Mouse (Mus musculus) limb, embryonic 12.5 days (tissue): ENCODE results near the gene Tmem165. TPM values are rescaled to one million over a fixed set of nuclear protein-coding genes. Genes with fewer than 3 reads are reported as not detected.

Experiments
- ATAC-seq: fragments of 200-750 bp; cut with Nextera tagmentation; 2 replicates; pipeline ENCODE4 v1.8.0; 2017; ENCODE audit warnings: low read depth, moderate TSS enrichment; ENCODE audit not compliant: insufficient number of reproducible peaks, insufficient read depth, low FRiP score, low TSS enrichment
- H3K27ac ChIP-seq: fragments of 300-500 bp; sonication (generic); 2 replicates; pipeline ENCODE4 v1.5.1; 2016; ENCODE audit warnings: mild to moderate bottlenecking, moderate library complexity
- H3K27me3 ChIP-seq: fragments of 300-500 bp; sonication (generic); 2 replicates; pipeline ENCODE4 v1.6.1; 2016; ENCODE audit warnings: mild to moderate bottlenecking, moderate library complexity
- H3K36me3 ChIP-seq: fragments of 300-500 bp; sonication (generic); 2 replicates; pipeline ENCODE4 v1.6.1; 2016; ENCODE audit warnings: mild to moderate bottlenecking, moderate library complexity
- H3K4me1 ChIP-seq: fragments of 300-500 bp; sonication (generic); replicated peaks from 2 replicates; pipeline ENCODE4 v1.6.1; 2016
- H3K4me2 ChIP-seq: fragments of 300-500 bp; sonication (generic); 2 replicates; pipeline ENCODE4 v1.6.1; 2016; ENCODE audit warnings: mild to moderate bottlenecking, moderate library complexity
- H3K4me3 ChIP-seq: fragments of 300-500 bp; sonication (generic); replicated peaks from 2 replicates; pipeline ENCODE4 v1.5.1; 2016; ENCODE audit warnings: mild to moderate bottlenecking
- H3K9ac ChIP-seq: fragments of 300-500 bp; sonication (generic); replicated peaks from 2 replicates; pipeline ENCODE4 v1.6.1; 2016; ENCODE audit warnings: mild to moderate bottlenecking, moderate library complexity
- H3K9me3 ChIP-seq: fragments of 300-500 bp; sonication (generic); 2 replicates; pipeline ENCODE4 v1.6.1; 2016; ENCODE audit warnings: mild to moderate bottlenecking, moderate library complexity
- WGBS: fragments of 180-500 bp; shearing (Covaris S2); methylation state at CpG from one replicate; pipeline ENCODE4 v1.1.7; 2016; 5-methylcytosine and 5-hydroxymethylcytosine counted together
- polyA plus RNA-seq: library from polyadenylated mRNA; unstranded; fragments of >200 nt; fragmentation: Nextera tagmentation; extraction: Ambion mirVana; gene quantifications from 2 replicates; pipeline ENCODE4 v1.2.1, GENCODE M21; 2016

The Tmem165 gene
- polyA plus RNA-seq, 1 experiment from 2014 or later, result 124 TPM

GRCm38 (mm10) chr5:76193075-76193474, 9.4 kb downstream of the Tmem165 start:
- no peaks in the 10 kb centered on the region for H3K27me3 ChIP-seq
- no peaks in the 10 kb centered on the region for H3K9me3 ChIP-seq
- H3K4me2 ChIP-seq, result no peak overlapping the region
- no peak overlapping the region for H3K9ac ChIP-seq
- H3K36me3 ChIP-seq, result peaks cover 45% of the 10 kb centered on the region
- no peak for ATAC-seq
- H3K27ac ChIP-seq, result no peak overlapping the region
- H3K4me3 ChIP-seq, result no peak overlapping the region
- no peaks in the 10 kb centered on the region; the same call in 1 of the 2 replicates for H3K4me1 ChIP-seq

DNA sequence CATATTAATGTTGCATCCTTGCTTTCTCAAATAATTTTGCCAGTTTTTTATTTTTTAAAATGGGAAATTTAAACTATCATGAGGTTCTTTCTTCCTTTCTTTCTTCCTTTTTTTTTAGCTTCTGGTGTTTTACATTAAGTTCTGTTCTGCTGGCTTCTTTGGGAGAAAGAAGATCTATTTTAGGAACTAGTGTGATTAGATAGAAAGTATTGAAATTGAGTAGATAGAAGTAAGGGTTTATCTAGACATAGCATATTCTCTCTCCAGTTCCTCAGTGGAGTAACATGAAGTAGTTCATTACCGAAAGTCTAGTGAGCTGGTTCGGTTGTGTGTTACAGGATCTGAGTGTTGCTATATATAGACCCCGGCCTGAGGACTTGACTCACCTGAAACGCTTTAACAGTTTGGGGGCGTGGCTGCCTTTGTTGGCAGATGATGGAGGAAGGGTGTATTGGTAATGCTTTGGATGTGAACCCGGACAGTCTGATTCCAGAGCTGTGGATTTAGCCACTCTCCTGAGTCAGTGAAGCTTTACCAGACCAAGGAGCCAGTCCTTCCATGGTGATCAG, 10.8 kb downstream of the Tmem165 start:
- peaks cover 47% of the 10 kb centered on the region for H3K36me3 ChIP-seq
- no peak overlapping the region for H3K4me3 ChIP-seq
- no peak for ATAC-seq
- H3K9me3 ChIP-seq, result no peaks in the 10 kb centered on the region
- H3K4me1 ChIP-seq, result no peaks in the 10 kb centered on the region; the same call in 1 of the 2 replicates
- H3K9ac ChIP-seq, result no peak overlapping the region
- H3K27ac ChIP-seq, result no peak overlapping the region
- H3K4me2 ChIP-seq, result no peak overlapping the region
- no peaks in the 10 kb centered on the region for H3K27me3 ChIP-seq
- WGBS, result 85% methylated on average over 6 of the region's 6 CpGs

DNA sequence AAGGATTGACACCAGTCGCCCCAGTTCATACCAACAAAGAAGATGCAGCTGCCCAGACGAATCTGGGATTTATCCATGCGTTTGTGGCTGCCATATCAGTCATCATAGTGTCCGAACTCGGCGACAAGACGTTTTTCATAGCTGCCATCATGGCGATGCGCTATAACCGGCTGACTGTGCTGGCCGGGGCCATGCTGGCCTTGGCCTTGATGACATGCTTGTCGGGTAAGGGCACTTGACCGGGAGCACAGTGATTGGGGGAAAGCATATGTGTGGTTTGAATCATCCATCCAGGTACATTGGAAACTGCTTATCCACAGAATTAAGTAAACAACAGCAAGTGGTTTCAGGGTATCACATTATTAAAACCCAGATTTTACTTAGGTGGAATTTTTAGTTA, 15.7 kb downstream of the Tmem165 start:
- no peak for ATAC-seq
- Histone ChIP-seq H3K4me3 (no peak overlapping the region), H3K4me2 (no peak overlapping the region), H3K9me3 (no peaks in the 10 kb centered on the region), H3K27ac (no peak overlapping the region), H3K27me3 (no peaks in the 10 kb centered on the region), H3K4me1 (no peaks in the 10 kb centered on the region), H3K36me3 (peaks cover 73% of the 10 kb centered on the region), H3K9ac (no peak overlapping the region)
- 96% methylated on average over 13 of the region's 13 CpGs for WGBS

DNA sequence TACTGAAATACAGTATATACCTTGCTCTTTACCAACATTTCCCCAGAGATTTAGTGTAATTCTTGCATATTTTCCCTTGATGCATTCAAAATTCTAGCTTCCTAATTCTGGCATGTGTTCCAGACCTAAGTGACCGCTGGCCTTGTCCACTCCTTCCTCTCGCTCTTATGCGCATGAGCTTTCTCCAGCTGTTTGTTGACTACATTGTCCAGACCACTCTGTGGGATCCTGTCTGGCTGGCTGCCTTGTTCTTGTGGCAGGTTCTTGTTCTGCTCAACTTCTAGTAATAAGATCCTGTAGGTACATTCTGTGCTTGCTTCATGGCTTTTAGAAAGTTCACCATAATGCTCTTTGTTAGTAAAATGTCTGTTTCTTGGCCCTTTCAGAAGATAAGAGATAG, 19.5 kb downstream of the Tmem165 start:
- Histone ChIP-seq H3K27ac (no peak overlapping the region), H3K4me3 (no peak overlapping the region), H3K9ac (no peak overlapping the region), H3K27me3 (no peaks in the 10 kb centered on the region), H3K4me2 (no peak overlapping the region), H3K4me1 (no peaks in the 10 kb centered on the region), H3K9me3 (no peaks in the 10 kb centered on the region), H3K36me3 (peaks cover 87% of the 10 kb centered on the region)
- 87% methylated on average over 3 of the region's 3 CpGs for WGBS
- no peak for ATAC-seq

GRCm38 (mm10) chr5:76205886-76206285, 22.2 kb downstream of the Tmem165 start:
- Histone ChIP-seq H3K4me2 (no peak overlapping the region), H3K9me3 (no peaks in the 10 kb centered on the region), H3K36me3 (peaks cover 84% of the 10 kb centered on the region), H3K4me3 (no peak overlapping the region), H3K9ac (no peak overlapping the region), H3K27me3 (no peaks in the 10 kb centered on the region), H3K4me1 (no peaks in the 10 kb centered on the region), H3K27ac (no peak overlapping the region)
- ATAC-seq, result no peak
- WGBS, result 88% methylated on average over 2 of the region's 2 CpGs

GRCm38 (mm10) chr5:76208066-76208465, 24.4 kb downstream of the Tmem165 start:
- H3K4me1 ChIP-seq, result no peaks in the 10 kb centered on the region
- no peak overlapping the region for H3K4me3 ChIP-seq
- H3K9me3 ChIP-seq, result no peaks in the 10 kb centered on the region
- H3K4me2 ChIP-seq, result no peak overlapping the region
- no peak overlapping the region for H3K27ac ChIP-seq
- H3K36me3 ChIP-seq, result peaks cover 80% of the 10 kb centered on the region
- no peak overlapping the region for H3K9ac ChIP-seq
- no peak for ATAC-seq
- H3K27me3 ChIP-seq, result no peaks in the 10 kb centered on the region
- 93% methylated on average over 5 of the region's 5 CpGs for WGBS

GRCm38 (mm10) chr5:76216691-76217090, 33.0 kb downstream of the Tmem165 start:
- Histone ChIP-seq H3K4me2 (no peak overlapping the region), H3K4me3 (no peak overlapping the region), H3K36me3 (peaks cover 30% of the 10 kb centered on the region), H3K27ac (no peak overlapping the region), H3K9me3 (no peaks in the 10 kb centered on the region), H3K9ac (no peak overlapping the region), H3K4me1 (no peaks in the 10 kb centered on the region), H3K27me3 (no peaks in the 10 kb centered on the region)
- 83% methylated on average over 6 of the region's 6 CpGs for WGBS
- no peak for ATAC-seq

GRCm38 (mm10) chr5:76231171-76231855, 47.6 kb downstream of the Tmem165 start:
- no peak overlapping the region for H3K27ac ChIP-seq
- no peak for ATAC-seq
- H3K36me3 ChIP-seq, result peaks cover 70% of the 10 kb centered on the region
- no peaks in the 10 kb centered on the region for H3K4me1 ChIP-seq
- no peak overlapping the region for H3K4me2 ChIP-seq
- no peaks in the 10 kb centered on the region for H3K27me3 ChIP-seq
- 88% methylated on average over 13 of the region's 13 CpGs for WGBS
- no peak overlapping the region for H3K9ac ChIP-seq
- H3K4me3 ChIP-seq, result no peak overlapping the region
- no peaks in the 10 kb centered on the region for H3K9me3 ChIP-seq

GRCm38 (mm10) chr5:76243274-76243673, 59.6 kb downstream of the Tmem165 start:
- 91% methylated on average over 3 of the region's 3 CpGs for WGBS
- no peak overlapping the region for H3K4me2 ChIP-seq
- no peak for ATAC-seq
- H3K4me3 ChIP-seq, result no peak overlapping the region
- no peaks in the 10 kb centered on the region for H3K27me3 ChIP-seq
- no peaks in the 10 kb centered on the region for H3K9me3 ChIP-seq
- H3K9ac ChIP-seq, result no peak overlapping the region
- no peak overlapping the region for H3K27ac ChIP-seq
- peaks cover 48% of the 10 kb centered on the region for H3K36me3 ChIP-seq
- H3K4me1 ChIP-seq, result no peaks in the 10 kb centered on the region

DNA sequence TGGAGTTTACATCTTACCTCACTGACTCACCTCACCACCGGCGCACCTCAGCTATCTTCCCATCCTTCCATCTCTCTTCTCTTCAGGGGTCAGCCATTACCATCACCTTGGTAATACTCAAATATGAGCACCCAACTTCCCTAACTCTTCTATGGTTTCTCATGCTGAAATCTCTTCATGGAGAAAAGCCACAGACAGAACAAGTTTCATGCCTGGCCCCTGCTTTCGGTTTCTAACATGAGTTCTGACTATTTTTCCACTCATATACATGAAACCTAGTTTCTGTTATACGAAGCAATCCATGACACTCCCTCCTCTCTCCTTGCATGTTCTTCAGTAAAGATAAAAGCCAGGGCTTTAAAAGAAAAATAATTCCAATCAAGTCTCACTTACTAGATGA, 60.2 kb downstream of the Tmem165 start:
- Histone ChIP-seq H3K4me3 (no peak overlapping the region), H3K9me3 (no peaks in the 10 kb centered on the region), H3K4me2 (no peak overlapping the region), H3K27me3 (no peaks in the 10 kb centered on the region), H3K27ac (no peak overlapping the region), H3K4me1 (no peaks in the 10 kb centered on the region), H3K9ac (no peak overlapping the region), H3K36me3 (peaks cover 44% of the 10 kb centered on the region)
- WGBS, result 97% methylated on average over 4 of the region's 4 CpGs
- no peak for ATAC-seq

- H3K9ac ChIP-seq, result no peak overlapping the region
- H3K4me2 ChIP-seq, result no peak overlapping the region
- peaks cover 39% of the 10 kb centered on the region for H3K36me3 ChIP-seq
- no peaks in the 10 kb centered on the region for H3K9me3 ChIP-seq
- H3K27me3 ChIP-seq, result no peaks in the 10 kb centered on the region
- no peaks in the 10 kb centered on the region for H3K4me1 ChIP-seq
- WGBS, result 93% methylated on average over 10 of the region's 10 CpGs
- no peak overlapping the region for H3K27ac ChIP-seq
- H3K4me3 ChIP-seq, result no peak overlapping the region
- ATAC-seq, result no peak
Observed at GRCm38 (mm10) chr5:76244430-76244829, 60.8 kb downstream of the Tmem165 start.

DNA sequence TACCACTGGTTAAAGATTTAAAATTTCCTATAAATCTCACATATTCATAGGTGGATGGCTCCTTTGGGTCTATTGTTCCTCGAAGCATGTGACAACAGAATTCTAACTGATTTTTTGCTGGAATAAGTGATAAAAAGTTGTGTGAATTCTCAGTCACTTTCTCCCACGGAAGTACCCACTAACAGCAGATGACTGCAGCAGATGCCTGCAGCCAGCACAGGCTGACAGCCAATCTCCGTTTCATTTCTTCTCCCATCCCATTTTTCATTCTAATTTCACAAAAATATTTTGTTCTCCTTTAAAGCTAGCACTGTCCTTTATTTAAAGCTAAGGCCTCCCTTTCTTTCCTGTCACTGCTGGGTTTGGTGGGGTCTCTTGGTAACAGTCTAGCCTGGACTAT, 61.7 kb downstream of the Tmem165 start:
- 93% methylated on average over 3 of the region's 3 CpGs for WGBS
- Histone ChIP-seq H3K9ac (no peak overlapping the region), H3K4me3 (no peak overlapping the region), H3K36me3 (peaks cover 29% of the 10 kb centered on the region; the same call in 1 of the 2 replicates), H3K4me1 (no peaks in the 10 kb centered on the region), H3K4me2 (no peak overlapping the region), H3K9me3 (no peaks in the 10 kb centered on the region), H3K27ac (no peak overlapping the region), H3K27me3 (no peaks in the 10 kb centered on the region)
- no peak for ATAC-seq
